Mouse (Mus musculus): ENCODE measurements around the gene Slfn5. TPM values are rescaled to one million over a fixed set of nuclear protein-coding genes. Genes with fewer than 3 reads are reported as not detected.

Gene Slfn5
- 2.4 and 3.9 TPM in 2 replicates for polyA plus RNA-seq (2014; fragmentation: Nextera tagmentation; extraction: Ambion mirVana)

DNA sequence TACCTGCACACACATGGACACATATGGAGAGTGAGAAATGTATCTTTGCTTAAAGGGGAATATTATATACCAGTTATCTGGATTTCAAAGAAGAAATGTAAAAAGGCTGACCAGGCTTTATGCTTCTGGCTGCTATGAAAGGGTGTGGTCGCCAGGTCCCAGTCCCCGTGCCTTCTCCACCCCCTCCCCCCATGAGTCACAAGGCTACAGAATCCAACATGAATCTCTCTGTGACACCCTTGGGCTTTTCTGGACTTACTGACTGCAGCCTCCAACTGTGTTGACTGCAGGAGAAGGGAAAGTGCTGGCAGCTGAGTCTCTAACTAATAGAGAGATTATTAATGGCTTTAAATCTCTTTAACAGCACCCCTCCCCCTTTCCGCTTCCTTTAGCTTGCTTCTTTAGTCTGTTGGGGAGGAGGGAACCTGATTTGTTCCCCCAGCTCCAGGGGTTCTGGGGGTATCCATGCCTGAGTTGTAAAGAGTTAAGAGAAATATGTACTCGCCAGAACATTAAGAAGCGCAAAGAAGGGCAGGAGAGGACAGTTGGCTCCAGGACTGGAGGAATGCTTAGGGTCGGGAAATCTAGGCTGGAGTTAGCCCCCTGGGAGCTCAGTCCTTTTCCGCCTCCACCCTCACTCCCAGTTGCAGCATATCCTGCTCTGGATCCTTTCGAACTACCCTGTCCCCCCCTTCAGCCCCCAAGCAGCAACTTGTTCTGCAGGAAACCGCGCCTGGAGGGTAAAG, at the start of gene Slfn5:
Slfn5 (plus strand) TSS at position 614 of the 746 bp plus-strand sequence.
- Histone ChIP-seq H3K36me3 (ENCODE audit: control insufficient read depth, insufficient read depth, low read length) (no peaks in the 10 kb centered on the region), H3K4me2 (ENCODE audit: low read depth, low read length) (peak within 1 kb of the TSS; percentile 9), H3K4me1 (ENCODE audit: control insufficient read depth, insufficient read depth, low read length) (no peaks in the 10 kb centered on the region), H3K9me3 (ENCODE audit: control insufficient read depth, low read length) (no peaks in the 10 kb centered on the region), H3K9ac (ENCODE audit: low read depth, low read length) (no peak within 1 kb of the TSS), H3K27me3 (replicated peaks; ENCODE audit: control insufficient read depth, insufficient read depth, low read length) (peaks cover 47% of the 10 kb centered on the region), H3K4me3 (ENCODE audit: low read depth, low read length) (peak within 1 kb of the TSS; percentile 19), H3K27ac (replicated peaks; ENCODE audit: low read depth, low read length) (no peak within 1 kb of the TSS)
- WGBS = 14% methylated on average over 10 of the region's 10 CpGs
- ATAC-seq (ENCODE audit: low read depth) = no peak
- DNase-seq (ENCODE audit: low spot score) = no peak

DNA sequence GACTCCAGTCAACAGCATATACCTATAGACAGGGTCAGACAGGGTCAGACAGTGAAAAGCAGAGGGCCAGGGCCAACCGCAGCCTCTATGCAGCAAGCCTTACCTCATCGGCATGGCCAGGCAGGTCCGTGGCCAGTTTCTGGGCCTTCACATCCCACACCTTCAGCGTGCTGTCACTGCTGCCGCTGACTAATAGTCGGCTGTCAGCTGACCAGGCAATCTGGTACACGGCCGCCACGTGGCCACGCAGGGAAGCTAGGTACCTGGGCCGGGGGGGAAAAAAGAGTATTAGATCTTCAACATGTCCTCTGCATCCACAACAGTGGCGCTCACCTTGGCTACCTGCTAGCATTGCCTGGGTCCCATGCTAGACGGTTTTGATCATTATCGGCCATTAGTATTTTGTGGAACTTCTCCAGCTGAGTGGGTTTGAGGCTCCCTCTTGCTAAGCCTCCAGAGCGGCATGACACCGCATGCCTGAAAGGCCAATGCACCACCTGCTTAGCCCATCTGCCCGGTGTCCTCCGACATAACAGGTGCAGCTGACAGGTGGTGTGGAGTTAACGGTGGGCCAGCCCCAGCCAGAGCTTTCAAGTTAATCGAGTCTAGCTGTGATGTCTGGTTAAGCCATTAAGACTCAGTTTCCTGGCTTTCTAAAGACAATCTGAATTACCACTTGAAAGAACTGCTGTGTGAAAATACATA, 49.4 kb upstream of the Slfn5 start:
- Histone ChIP-seq H3K9me3 (ENCODE audit: control insufficient read depth, low read length) (no peaks in the 10 kb centered on the region), H3K36me3 (ENCODE audit: control insufficient read depth, insufficient read depth, low read length) (peaks cover 76% of the 10 kb centered on the region), H3K9ac (ENCODE audit: low read depth, low read length) (no peak overlapping the region), H3K27ac (replicated peaks; ENCODE audit: low read depth, low read length) (no peak overlapping the region), H3K27me3 (replicated peaks; ENCODE audit: control insufficient read depth, insufficient read depth, low read length) (no peaks in the 10 kb centered on the region), H3K4me3 (ENCODE audit: low read depth, low read length) (no peak overlapping the region), H3K4me2 (ENCODE audit: low read depth, low read length) (no peak overlapping the region), H3K4me1 (ENCODE audit: control insufficient read depth, insufficient read depth, low read length) (no peaks in the 10 kb centered on the region)
- peak; percentile 11 for DNase-seq (ENCODE audit: low spot score)
- WGBS = 89% methylated on average over 20 of the region's 20 CpGs
- no peak for ATAC-seq (ENCODE audit: low read depth)

DNA sequence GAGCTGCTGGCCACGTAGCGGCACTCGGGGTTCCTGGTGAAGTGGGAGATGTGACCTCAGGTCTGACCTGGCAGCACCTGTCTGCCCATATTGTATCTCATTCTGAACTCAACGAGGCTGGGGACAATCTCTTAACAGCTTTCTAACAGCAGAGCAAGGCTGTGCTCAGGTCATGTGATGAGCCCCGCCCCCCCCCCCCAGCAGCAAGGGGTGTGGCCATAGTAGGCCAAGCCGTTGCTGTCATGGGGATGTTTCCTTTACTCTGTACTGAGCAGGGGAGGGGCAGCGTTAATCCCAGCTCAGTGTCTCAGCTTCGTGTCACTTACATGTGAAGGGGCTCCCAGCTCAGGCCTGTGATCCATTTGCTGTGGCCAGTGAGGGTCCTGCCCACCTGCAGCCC, 46.2 kb upstream of the Slfn5 start:
- Histone ChIP-seq H3K9ac (ENCODE audit: low read depth, low read length) (no peak overlapping the region), H3K4me3 (ENCODE audit: low read depth, low read length) (no peak overlapping the region), H3K27ac (replicated peaks; ENCODE audit: low read depth, low read length) (no peak overlapping the region), H3K36me3 (ENCODE audit: control insufficient read depth, insufficient read depth, low read length) (peaks cover 69% of the 10 kb centered on the region), H3K27me3 (replicated peaks; ENCODE audit: control insufficient read depth, insufficient read depth, low read length) (no peaks in the 10 kb centered on the region), H3K4me1 (ENCODE audit: control insufficient read depth, insufficient read depth, low read length) (0 out of 2 replicates have a peak, but pooled peaks cover 5% of the 10 kb centered on the region), H3K9me3 (ENCODE audit: control insufficient read depth, low read length) (no peaks in the 10 kb centered on the region), H3K4me2 (ENCODE audit: low read depth, low read length) (no peak overlapping the region)
- 54% methylated on average over 8 of the region's 8 CpGs for WGBS
- DNase-seq (ENCODE audit: low spot score) (no peak), ATAC-seq (ENCODE audit: low read depth) (no peak)

DNA sequence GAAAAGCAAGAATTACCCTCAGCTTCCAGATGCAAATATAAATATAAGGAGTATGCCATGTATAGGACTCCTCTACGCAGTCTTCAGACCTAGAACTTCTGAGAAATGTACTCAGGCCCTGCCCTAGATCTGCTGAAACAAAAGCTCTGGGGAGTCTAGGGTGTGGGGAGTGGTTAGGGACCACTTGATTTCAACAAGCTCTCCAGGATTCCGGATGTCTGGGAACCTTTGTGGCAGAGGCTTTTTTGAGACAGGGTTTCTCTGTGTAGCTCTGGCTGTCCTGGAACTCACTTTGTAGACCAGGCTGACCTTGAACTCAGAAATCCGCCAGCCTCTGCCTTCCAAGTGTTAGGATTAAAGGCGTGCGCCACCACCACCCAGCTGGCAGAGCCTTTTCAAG, 45.3 kb upstream of the Slfn5 start:
- H3K4me3 ChIP-seq (ENCODE audit: low read depth, low read length) = no peak overlapping the region
- no peaks in the 10 kb centered on the region for H3K27me3 ChIP-seq (replicated peaks; ENCODE audit: control insufficient read depth, insufficient read depth, low read length)
- 90% methylated on average over 5 of the region's 5 CpGs for WGBS
- no peaks in the 10 kb centered on the region for H3K9me3 ChIP-seq (ENCODE audit: control insufficient read depth, low read length)
- H3K9ac ChIP-seq (ENCODE audit: low read depth, low read length) = no peak overlapping the region
- no peak for DNase-seq (ENCODE audit: low spot score)
- no peak overlapping the region for H3K27ac ChIP-seq (replicated peaks; ENCODE audit: low read depth, low read length)
- no peak overlapping the region for H3K4me2 ChIP-seq (ENCODE audit: low read depth, low read length)
- H3K4me1 ChIP-seq (ENCODE audit: control insufficient read depth, insufficient read depth, low read length) = 0 out of 2 replicates have a peak, but pooled peaks cover 5% of the 10 kb centered on the region
- no peak for ATAC-seq (ENCODE audit: low read depth)
- peaks cover 60% of the 10 kb centered on the region for H3K36me3 ChIP-seq (ENCODE audit: control insufficient read depth, insufficient read depth, low read length)

DNA sequence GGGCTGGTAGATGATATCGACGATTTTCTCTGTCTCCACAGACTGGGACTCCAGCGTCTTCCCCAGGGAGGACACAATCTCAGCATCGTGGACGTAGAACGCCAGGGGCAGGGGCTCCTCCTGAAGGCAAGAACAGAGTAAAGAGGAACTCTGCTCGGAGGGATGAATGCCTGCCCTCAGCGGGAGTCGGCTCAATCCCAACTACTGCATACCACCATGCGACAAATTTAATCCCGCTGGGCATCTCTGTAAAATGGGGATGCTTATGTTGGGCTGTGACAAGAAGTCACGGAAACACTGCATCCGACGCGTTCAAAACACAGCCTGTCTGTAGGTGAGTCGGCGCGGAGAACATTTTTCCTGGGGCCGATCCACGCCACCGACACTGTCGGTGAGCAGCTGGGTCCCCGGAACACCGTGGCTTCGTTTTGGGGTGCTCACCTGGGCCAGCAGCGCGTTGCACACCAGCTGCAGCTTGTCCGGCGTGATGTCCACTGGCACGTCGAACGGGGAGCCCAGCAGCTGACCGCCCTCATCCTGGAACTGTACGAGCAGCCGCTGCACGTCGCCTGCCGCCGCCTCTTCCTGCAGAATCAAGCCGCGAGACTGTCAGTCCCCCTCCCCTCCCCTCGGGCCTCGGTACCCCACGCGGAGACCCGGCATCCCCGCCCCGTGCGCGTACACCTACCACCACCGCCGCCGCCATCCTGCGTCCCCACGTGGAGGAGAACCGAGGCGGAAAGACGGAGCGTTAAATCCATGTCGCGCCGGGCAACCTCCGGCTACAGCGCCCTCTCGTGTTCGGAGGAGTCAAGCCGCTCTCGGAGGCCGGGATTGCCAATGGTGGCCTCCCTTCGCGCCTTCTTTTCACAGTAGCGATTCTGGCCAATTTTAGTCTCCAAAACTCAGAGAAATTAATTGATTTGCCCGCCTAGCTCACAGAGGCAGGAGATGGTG, 43.2 kb upstream of the Slfn5 start, which contains the start of gene Nle1:
Nle1 (minus strand) TSS at position 761 of the 957 bp plus-strand sequence.
- H3K27me3 ChIP-seq (replicated peaks; ENCODE audit: control insufficient read depth, insufficient read depth, low read length) = no peaks in the 10 kb centered on the region
- H3K9me3 ChIP-seq (ENCODE audit: control insufficient read depth, low read length) = no peaks in the 10 kb centered on the region
- H3K9ac ChIP-seq (ENCODE audit: low read depth, low read length) = peak within 1 kb of the TSS; percentile 86
- ATAC-seq (ENCODE audit: low read depth) (peak; percentile 81), DNase-seq (ENCODE audit: low spot score) (peak; percentile 93)
- H3K4me1 ChIP-seq (ENCODE audit: control insufficient read depth, insufficient read depth, low read length) = 0 out of 2 replicates have a peak, but pooled peaks cover 5% of the 10 kb centered on the region
- H3K4me2 ChIP-seq (ENCODE audit: low read depth, low read length) = peak within 1 kb of the TSS; percentile 80
- H3K4me3 ChIP-seq (ENCODE audit: low read depth, low read length) = peak within 1 kb of the TSS; percentile 85
- peaks cover 39% of the 10 kb centered on the region for H3K36me3 ChIP-seq (ENCODE audit: control insufficient read depth, insufficient read depth, low read length)
- WGBS = under 1% methylated on average over 58 of the region's 73 CpGs
- H3K27ac ChIP-seq (replicated peaks; ENCODE audit: low read depth, low read length) = no peak within 1 kb of the TSS

DNA sequence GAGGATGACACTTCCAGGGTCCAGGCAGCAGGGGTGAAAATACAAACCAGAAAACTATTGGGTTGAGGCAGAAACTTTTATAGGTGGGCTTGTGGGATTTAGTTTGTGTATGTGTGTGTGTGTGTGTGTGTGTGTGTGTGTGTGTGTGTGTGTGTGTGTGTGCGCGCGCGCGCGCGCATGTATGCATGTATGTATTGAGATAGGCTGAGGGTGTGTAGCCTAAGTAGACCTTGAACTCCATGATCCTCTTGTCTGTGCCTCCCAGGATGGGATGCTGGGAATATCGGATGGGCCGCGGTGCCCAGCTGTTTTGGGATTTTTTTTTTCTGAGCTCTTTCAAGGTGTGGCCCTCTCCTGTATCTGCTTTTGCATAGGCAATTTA, 42.5 kb upstream of the Slfn5 start:
- Histone ChIP-seq H3K9me3 (ENCODE audit: control insufficient read depth, low read length) (no peaks in the 10 kb centered on the region), H3K4me3 (ENCODE audit: low read depth, low read length) (peak overlapping the region; percentile 85), H3K27ac (replicated peaks; ENCODE audit: low read depth, low read length) (no peak overlapping the region), H3K27me3 (replicated peaks; ENCODE audit: control insufficient read depth, insufficient read depth, low read length) (no peaks in the 10 kb centered on the region), H3K4me1 (ENCODE audit: control insufficient read depth, insufficient read depth, low read length) (0 out of 2 replicates have a peak, but pooled peaks cover 5% of the 10 kb centered on the region), H3K4me2 (ENCODE audit: low read depth, low read length) (peak overlapping the region; percentile 80), H3K36me3 (ENCODE audit: control insufficient read depth, insufficient read depth, low read length) (peaks cover 32% of the 10 kb centered on the region), H3K9ac (ENCODE audit: low read depth, low read length) (peak overlapping the region; percentile 86)
- ATAC-seq (ENCODE audit: low read depth) (no peak), DNase-seq (ENCODE audit: low spot score) (no peak)
- 71% methylated on average over 6 of the region's 10 CpGs for WGBS

DNA sequence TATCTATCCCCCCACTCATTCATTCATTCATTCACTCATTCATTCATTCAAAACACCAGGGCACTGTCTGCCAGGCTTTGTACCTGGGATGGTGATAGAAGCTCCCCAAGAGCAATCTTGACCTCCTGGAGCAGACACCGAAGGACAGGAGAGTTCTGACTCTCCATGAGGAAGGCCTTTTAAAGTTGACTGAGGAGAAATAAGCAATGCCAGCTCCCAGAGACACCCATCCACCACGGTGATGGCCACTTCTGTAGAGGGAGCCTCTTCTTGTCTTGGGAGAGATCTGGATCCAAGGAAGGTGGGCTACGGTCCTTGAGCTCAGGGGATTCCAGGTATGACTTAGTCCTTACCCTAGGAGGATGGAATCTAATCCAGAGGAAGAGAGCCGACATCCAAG, 40.9 kb upstream of the Slfn5 start, which contains the start of gene Unc45b:
Unc45b (plus strand) TSS at position 301 of the 400 bp plus-strand sequence.
- Histone ChIP-seq H3K27me3 (replicated peaks; ENCODE audit: control insufficient read depth, insufficient read depth, low read length) (no peaks in the 10 kb centered on the region), H3K4me1 (ENCODE audit: control insufficient read depth, insufficient read depth, low read length) (0 out of 2 replicates have a peak, but pooled peaks cover 5% of the 10 kb centered on the region), H3K4me2 (ENCODE audit: low read depth, low read length) (no peak within 1 kb of the TSS), H3K36me3 (ENCODE audit: control insufficient read depth, insufficient read depth, low read length) (peaks cover 16% of the 10 kb centered on the region; the same call in 1 of the 2 replicates), H3K4me3 (ENCODE audit: low read depth, low read length) (no peak within 1 kb of the TSS), H3K9me3 (ENCODE audit: control insufficient read depth, low read length) (no peaks in the 10 kb centered on the region), H3K9ac (ENCODE audit: low read depth, low read length) (no peak within 1 kb of the TSS), H3K27ac (replicated peaks; ENCODE audit: low read depth, low read length) (no peak within 1 kb of the TSS)
- no peak for DNase-seq (ENCODE audit: low spot score)
- 81% methylated on average over 4 of the region's 4 CpGs for WGBS
- ATAC-seq (ENCODE audit: low read depth) = no peak
